Mouse (Mus musculus) midbrain, embryonic 12.5 days (tissue): Measurements from ENCODE around the gene Acin1. TPM values are rescaled to one million over a fixed set of nuclear protein-coding genes. Genes with fewer than 3 reads are reported as not detected.
A peak's percentile ranks its signal among the peaks of the same experiment; 100 is the strongest.

Source experiments
- ATAC-seq: fragments of 200-750 bp; cut with Nextera tagmentation; 2 replicates; pipeline ENCODE4 v1.8.0; 2017; ENCODE audit warnings: low read depth, moderate TSS enrichment, moderate library complexity; ENCODE audit not compliant: low FRiP score
- H3K27ac ChIP-seq: fragments of 300-500 bp; sonication (generic); replicated peaks from 2 replicates; pipeline ENCODE4 v1.5.1; 2016; ENCODE audit warnings: mild to moderate bottlenecking
- H3K27me3 ChIP-seq: fragments of 300-500 bp; sonication (generic); 2 replicates; pipeline ENCODE4 v1.6.1; 2016; ENCODE audit warnings: mild to moderate bottlenecking
- H3K36me3 ChIP-seq: fragments of 300-500 bp; sonication (generic); 2 replicates; pipeline ENCODE4 v1.6.1; 2016
- H3K4me1 ChIP-seq: fragments of 300-500 bp; sonication (generic); 2 replicates; pipeline ENCODE4 v1.6.1; 2016
- H3K4me2 ChIP-seq: fragments of 300-500 bp; sonication (generic); replicated peaks from 2 replicates; pipeline ENCODE4 v1.6.1; 2016; ENCODE audit warnings: mild to moderate bottlenecking, moderate library complexity
- H3K4me3 ChIP-seq: fragments of 300-500 bp; sonication (generic); 2 replicates; pipeline ENCODE4 v1.5.1; 2016; ENCODE audit warnings: mild to moderate bottlenecking
- H3K9ac ChIP-seq: fragments of 300-500 bp; sonication (generic); replicated peaks from 2 replicates; pipeline ENCODE4 v1.6.1; 2016; ENCODE audit warnings: mild to moderate bottlenecking, moderate library complexity
- H3K9me3 ChIP-seq: fragments of 300-500 bp; sonication (generic); 2 replicates; pipeline ENCODE4 v1.6.1; 2016; ENCODE audit warnings: mild to moderate bottlenecking
- WGBS: fragments of 180-500 bp; shearing (Covaris S2); methylation state at CpG from one replicate; pipeline ENCODE4 v1.1.7; 2016; 5-methylcytosine and 5-hydroxymethylcytosine counted together
- microRNA counts: library from miRNA; unstranded; fragments of <30 nt; microRNA quantifications from one replicate; lab custom pipeline; 2017
- microRNA-seq: library from miRNA; unstranded; fragments of <30 nt; microRNA quantifications from one replicate; pipeline ENCODE4, GENCODE M21; 2017
- polyA plus RNA-seq: library from polyadenylated mRNA; unstranded; fragments of >200 nt; fragmentation: Nextera tagmentation; extraction: Ambion mirVana; gene quantifications from 2 replicates; pipeline ENCODE4 v1.2.1, GENCODE M21; 2016

Acin1 gene
- polyA plus RNA-seq, 1 experiment from 2014 or later = 178 TPM

GRCm38 (mm10) chr14:54602613-54603012 lies 84.1 kb downstream of the Acin1 start:
- Histone ChIP-seq H3K27me3 (no peaks in the 10 kb centered on the region), H3K4me3 (peak overlapping the region; percentile 55), H3K4me1 (peaks cover 23% of the 10 kb centered on the region), H3K9ac (peak overlapping the region; percentile 71), H3K4me2 (peak overlapping the region; percentile 47), H3K9me3 (no peaks in the 10 kb centered on the region), H3K36me3 (peaks cover 6% of the 10 kb centered on the region; the same call in 1 of the 2 replicates), H3K27ac (peak overlapping the region; percentile 81)
- peak; percentile 14 for ATAC-seq
- 40% methylated on average over 4 of the region's 4 CpGs for WGBS

GRCm38 (mm10) chr14:54601601-54602000 lies 85.1 kb downstream of the Acin1 start:
- H3K27me3 ChIP-seq = no peaks in the 10 kb centered on the region
- no peak overlapping the region for H3K4me2 ChIP-seq
- H3K4me1 ChIP-seq = peaks cover 23% of the 10 kb centered on the region
- H3K27ac ChIP-seq = no peak overlapping the region
- no peak overlapping the region for H3K9ac ChIP-seq
- WGBS = 85% methylated on average over 2 of the region's 2 CpGs
- H3K4me3 ChIP-seq = no peak overlapping the region
- H3K36me3 ChIP-seq = peaks cover 6% of the 10 kb centered on the region; the same call in 1 of the 2 replicates
- no peaks in the 10 kb centered on the region for H3K9me3 ChIP-seq
- ATAC-seq = no peak

GRCm38 (mm10) chr14:54597084-54597483 lies 89.6 kb downstream of the Acin1 start:
- Histone ChIP-seq H3K36me3 (peaks cover 24% of the 10 kb centered on the region), H3K27me3 (no peaks in the 10 kb centered on the region), H3K4me3 (no peak overlapping the region), H3K9me3 (no peaks in the 10 kb centered on the region), H3K27ac (no peak overlapping the region), H3K4me2 (no peak overlapping the region), H3K4me1 (0 out of 2 replicates have a peak, but pooled peaks cover 4% of the 10 kb centered on the region), H3K9ac (no peak overlapping the region)
- no peak for ATAC-seq
- 79% methylated on average over 7 of the region's 7 CpGs for WGBS

- H3K27ac ChIP-seq = no peak overlapping the region
- 0 out of 2 replicates have a peak, but pooled peaks cover 4% of the 10 kb centered on the region for H3K4me1 ChIP-seq
- H3K27me3 ChIP-seq = no peaks in the 10 kb centered on the region
- H3K4me3 ChIP-seq = no peak overlapping the region
- no peak for ATAC-seq
- 73% methylated on average over 28 of the region's 28 CpGs for WGBS
- H3K9me3 ChIP-seq = no peaks in the 10 kb centered on the region
- H3K36me3 ChIP-seq = peaks cover 24% of the 10 kb centered on the region
- H3K9ac ChIP-seq = no peak overlapping the region
- no peak overlapping the region; the same call in 1 of the 2 replicates for H3K4me2 ChIP-seq
Measured at GRCm38 (mm10) chr14:54594631-54595414, 91.9 kb downstream of the Acin1 start.

GRCm38 (mm10) chr14:54594055-54594454 lies 92.7 kb downstream of the Acin1 start:
- H3K4me2 ChIP-seq = no peak overlapping the region
- no peak overlapping the region for H3K4me3 ChIP-seq
- no peak overlapping the region for H3K9ac ChIP-seq
- no peak for ATAC-seq
- H3K4me1 ChIP-seq = 0 out of 2 replicates have a peak, but pooled peaks cover 4% of the 10 kb centered on the region
- no peaks in the 10 kb centered on the region for H3K27me3 ChIP-seq
- WGBS = 94% methylated on average over 3 of the region's 3 CpGs
- peaks cover 19% of the 10 kb centered on the region for H3K36me3 ChIP-seq
- H3K27ac ChIP-seq = no peak overlapping the region
- H3K9me3 ChIP-seq = no peaks in the 10 kb centered on the region

GRCm38 (mm10) chr14:54592319-54592934 lies 94.3 kb downstream of the Acin1 start:
- Histone ChIP-seq H3K27ac (0 out of 2 replicates have a peak overlapping the region, but pooled peaks have one; percentile 35), H3K36me3 (peaks cover 18% of the 10 kb centered on the region), H3K9me3 (no peaks in the 10 kb centered on the region), H3K27me3 (no peaks in the 10 kb centered on the region), H3K4me3 (no peak overlapping the region), H3K9ac (no peak overlapping the region), H3K4me2 (no peak overlapping the region), H3K4me1 (0 out of 2 replicates have a peak, but pooled peaks cover 4% of the 10 kb centered on the region)
- no peak for ATAC-seq
- WGBS = 81% methylated on average over 10 of the region's 10 CpGs

MicroRNAs encoded within 50 kb of the gene (microRNA counts, 519-probe panel; counts per million panel counts)
- microRNA mmu-miR-686 (lab: Ali Mortazavi, UCI) = not detected

Small RNAs within 50 kb of the gene (microRNA-seq; reads per million reads assigned to microRNA genes)
- gene Mir686 = not detected
- 0.93 reads per million for gene Mir6948

Other genes with a start within 250 kb of the Acin1 start
- gene Lrp10, start 222.8 kb downstream of the Acin1 start, polyA plus RNA-seq = 31.1 and 32.5 TPM in 2 replicates
- gene Rem2, start 210.8 kb downstream of the Acin1 start, polyA plus RNA-seq = 42.6 and 44.9 TPM in 2 replicates
- 117 and 119 TPM in 2 replicates for gene Prmt5, start 169.4 kb downstream of the Acin1 start, polyA plus RNA-seq
- 32.4 and 35.0 TPM in 2 replicates for gene Haus4, start 132.3 kb downstream of the Acin1 start, polyA plus RNA-seq
- gene Ajuba, start 109.4 kb downstream of the Acin1 start, polyA plus RNA-seq = 41.6 and 46.6 TPM in 2 replicates
- gene 4931414P19Rik, start 80.9 kb downstream of the Acin1 start, polyA plus RNA-seq = 8.2 and 10.4 TPM in 2 replicates
- gene Psmb5, start 68.9 kb downstream of the Acin1 start, polyA plus RNA-seq = 363 and 400 TPM in 2 replicates
- gene Psmb11, start 65.5 kb downstream of the Acin1 start, polyA plus RNA-seq = not detected in 2 replicates
- not detected in 2 replicates for gene Gm17606, start 46.0 kb downstream of the Acin1 start, polyA plus RNA-seq
- gene Cdh24, start 45.6 kb downstream of the Acin1 start, polyA plus RNA-seq = 9.7 and 10.7 TPM in 2 replicates
- gene 1700123O20Rik, start 715 bp downstream of the Acin1 start, polyA plus RNA-seq = 84.9 and 89.0 TPM in 2 replicates
- gene Gm29776, start 11.9 kb upstream of the Acin1 start, polyA plus RNA-seq = 0.09 and 0.11 TPM in 2 replicates
- gene Cebpe, start 25.2 kb upstream of the Acin1 start, polyA plus RNA-seq = 0.38 TPM in 1 of 2 replicates, not detected in the other
- 2.9 and 3.3 TPM in 2 replicates for gene Slc7a8, start 95.0 kb upstream of the Acin1 start, polyA plus RNA-seq
- not detected in 2 replicates for gene Rnf212b, start 127.2 kb upstream of the Acin1 start, polyA plus RNA-seq
- gene Homez, start 184.0 kb upstream of the Acin1 start, polyA plus RNA-seq = 16.4 and 18.6 TPM in 2 replicates
- 0.80 and 1.6 TPM in 2 replicates for gene Ppp1r3e, start 190.6 kb upstream of the Acin1 start, polyA plus RNA-seq
- gene Bcl2l2, start 196.4 kb upstream of the Acin1 start, polyA plus RNA-seq = 2.7 and 3.7 TPM in 2 replicates
- gene Gm20521, start 196.5 kb upstream of the Acin1 start, polyA plus RNA-seq = 0.22 TPM in 1 of 2 replicates, not detected in the other
- 199 and 238 TPM in 2 replicates for gene Pabpn1, start 205.6 kb upstream of the Acin1 start, polyA plus RNA-seq
- gene Slc22a17, start 226.2 kb upstream of the Acin1 start, polyA plus RNA-seq = 110 and 125 TPM in 2 replicates
- gene Efs, start 239.2 kb upstream of the Acin1 start, polyA plus RNA-seq = 36.0 and 38.6 TPM in 2 replicates
- gene Il25, start 245.8 kb upstream of the Acin1 start, polyA plus RNA-seq = not detected in 2 replicates
- gene Cmtm5, start 249.3 kb upstream of the Acin1 start, polyA plus RNA-seq = 1.2 and 2.2 TPM in 2 replicates